Mouse (Mus musculus) liver, postnatal 0 days (tissue): ENCODE data around the gene Cdc42bpa. TPM values are rescaled to one million over a fixed set of nuclear protein-coding genes. Genes with fewer than 3 reads are reported as not detected.

Experiments
- ATAC-seq: fragments of 200-750 bp; cut with Nextera tagmentation; 2 replicates; pipeline ENCODE4 v1.8.0; 2017; ENCODE audit warnings: mild to moderate bottlenecking, moderate library complexity
- DNase-seq: peaks from one replicate; pipeline ENCODE4 v3.0.0-alpha.2; 2016
- H3K27ac ChIP-seq: fragments of 300-500 bp; sonication (generic); 2 replicates; pipeline ENCODE4 v1.5.1; 2014; ENCODE audit warnings: antibody characterized with exemption, moderate library complexity, mild to moderate bottlenecking, low read depth
- H3K27me3 ChIP-seq: fragments of 300-500 bp; sonication (generic); 2 replicates; pipeline ENCODE4 v1.6.1; 2014; ENCODE audit warnings: low read length, control low read depth, mixed read lengths; ENCODE audit not compliant: insufficient read depth
- H3K36me3 ChIP-seq: fragments of 300-500 bp; sonication (generic); replicated peaks from 2 replicates; pipeline ENCODE4 v1.6.1; 2014; ENCODE audit warnings: mild to moderate bottlenecking, control low read depth, low read length, moderate library complexity, mixed read lengths; ENCODE audit not compliant: insufficient read depth
- H3K4me1 ChIP-seq: fragments of 300-500 bp; sonication (generic); 2 replicates; pipeline ENCODE4 v1.6.1; 2014; ENCODE audit warnings: antibody characterized with exemption, mild to moderate bottlenecking, control low read depth; ENCODE audit not compliant: insufficient read depth
- H3K4me2 ChIP-seq: fragments of 300-500 bp; sonication (generic); 2 replicates; pipeline ENCODE4 v1.6.1; 2014; ENCODE audit warnings: low read depth, mild to moderate bottlenecking, low read length, moderate library complexity, mixed read lengths
- H3K4me3 ChIP-seq: fragments of 300-500 bp; sonication (generic); 2 replicates; pipeline ENCODE4 v1.5.1; 2014; ENCODE audit warnings: low read depth, low read length
- H3K9ac ChIP-seq: fragments of 300-500 bp; sonication (generic); replicated peaks from 2 replicates; pipeline ENCODE4 v1.6.1; 2014; ENCODE audit warnings: mild to moderate bottlenecking, moderate library complexity
- H3K9me3 ChIP-seq: fragments of 300-500 bp; sonication (generic); 2 replicates; pipeline ENCODE4 v1.6.1; 2016; ENCODE audit warnings: mild to moderate bottlenecking, control low read depth, low read length, mixed read lengths
- CTCF ChIP-seq: sonication (generic); IDR thresholded peaks from 2 replicates; pipeline ENCODE4 v1.5.1; 2016; ENCODE audit warnings: antibody characterized with exemption, low read depth
- EP300 ChIP-seq: IDR thresholded peaks from 2 replicates; pipeline ENCODE4 v1.6.1; 2016; ENCODE audit warnings: antibody characterized with exemption, low read depth, mild to moderate bottlenecking
- WGBS: fragments of 180-500 bp; shearing (Covaris S2); extraction: QIAGEN DNeasy Blood & Tissue Kit; methylation state at CpG from one replicate; pipeline ENCODE4 v1.1.7; 2014; ENCODE audit not compliant: insufficient replicate concordance; 5-methylcytosine and 5-hydroxymethylcytosine counted together
- polyA plus RNA-seq: library from polyadenylated mRNA; unstranded; fragments of >200 nt; fragmentation: Nextera tagmentation; extraction: Ambion mirVana; gene quantifications from 2 replicates; pipeline ENCODE4 v1.2.1, GENCODE M21; 2015

Gene Cdc42bpa
- polyA plus RNA-seq, 1 experiment from 2014 or later: 3.5 TPM

GRCm38 (mm10) chr1:180132187-180132586 is 171.9 kb downstream of the Cdc42bpa start:
- Histone ChIP-seq H3K27ac (no peak overlapping the region), H3K4me1 (no peaks in the 10 kb centered on the region), H3K27me3 (no peaks in the 10 kb centered on the region), H3K4me2 (no peak overlapping the region), H3K9ac (no peak overlapping the region), H3K36me3 (0 out of 2 replicates have a peak, but pooled peaks cover 2% of the 10 kb centered on the region), H3K4me3 (no peak overlapping the region), H3K9me3 (no peaks in the 10 kb centered on the region)
- WGBS: 46% methylated on average over 4 of the region's 4 CpGs
- TF ChIP-seq CTCF: no peak
- TF ChIP-seq EP300: no peak
- DNase-seq (no peak), ATAC-seq (no peak)

- H3K27me3 ChIP-seq: no peaks in the 10 kb centered on the region
- no peaks in the 10 kb centered on the region for H3K4me1 ChIP-seq
- WGBS: 87% methylated on average over 4 of the region's 4 CpGs
- H3K9ac ChIP-seq: no peak overlapping the region
- peaks cover 15% of the 10 kb centered on the region for H3K36me3 ChIP-seq
- H3K27ac ChIP-seq: no peak overlapping the region
- no peak overlapping the region for H3K4me3 ChIP-seq
- H3K9me3 ChIP-seq: no peaks in the 10 kb centered on the region
- TF ChIP-seq CTCF (no peak), EP300 (no peak)
- no peak overlapping the region for H3K4me2 ChIP-seq
- DNase-seq (no peak), ATAC-seq (no peak)
Measured at GRCm38 (mm10) chr1:180139158-180139557, 178.9 kb downstream of the Cdc42bpa start.

- WGBS: 94% methylated on average over 2 of the region's 2 CpGs
- Histone ChIP-seq H3K9ac (no peak overlapping the region), H3K4me2 (no peak overlapping the region), H3K36me3 (peaks cover 15% of the 10 kb centered on the region), H3K4me1 (no peaks in the 10 kb centered on the region), H3K4me3 (no peak overlapping the region), H3K27ac (no peak overlapping the region), H3K9me3 (no peaks in the 10 kb centered on the region), H3K27me3 (no peaks in the 10 kb centered on the region)
- ATAC-seq: no peak
- TF ChIP-seq CTCF (peak; percentile 23), EP300 (no peak)
- no peak for DNase-seq
Measured at GRCm38 (mm10) chr1:180140970-180141369, 180.7 kb downstream of the Cdc42bpa start.

- peaks cover 11% of the 10 kb centered on the region; the same call in 1 of the 2 replicates for H3K4me1 ChIP-seq
- H3K27me3 ChIP-seq: no peaks in the 10 kb centered on the region
- peak overlapping the region; percentile 20 for H3K4me3 ChIP-seq
- H3K27ac ChIP-seq: peak overlapping the region; percentile 92
- no peaks in the 10 kb centered on the region for H3K9me3 ChIP-seq
- H3K4me2 ChIP-seq: peak overlapping the region; percentile 52
- TF ChIP-seq EP300: no peak
- TF ChIP-seq CTCF: no peak
- DNase-seq (peak; percentile 37), ATAC-seq (peak; percentile 93)
- 57% methylated on average over 4 of the region's 4 CpGs for WGBS
- H3K9ac ChIP-seq: peak overlapping the region; percentile 44; the same call in 1 of the 2 replicates
- H3K36me3 ChIP-seq: peaks cover 14% of the 10 kb centered on the region
Measured at GRCm38 (mm10) chr1:180148036-180148435, 187.8 kb downstream of the Cdc42bpa start.

GRCm38 (mm10) chr1:180148563-180148962 is 188.3 kb downstream of the Cdc42bpa start:
- peak overlapping the region; percentile 9; the same call in 1 of the 2 replicates for H3K4me3 ChIP-seq
- H3K27ac ChIP-seq: peak overlapping the region; percentile 92
- peak overlapping the region; percentile 52 for H3K4me2 ChIP-seq
- no peak for TF ChIP-seq CTCF
- TF ChIP-seq EP300: peak; percentile 91
- no peaks in the 10 kb centered on the region for H3K27me3 ChIP-seq
- peaks cover 14% of the 10 kb centered on the region for H3K36me3 ChIP-seq
- DNase-seq: no peak
- ATAC-seq: peak; percentile 97
- H3K9ac ChIP-seq: peak overlapping the region; percentile 44; the same call in 1 of the 2 replicates
- H3K9me3 ChIP-seq: no peaks in the 10 kb centered on the region
- peaks cover 11% of the 10 kb centered on the region; the same call in 1 of the 2 replicates for H3K4me1 ChIP-seq
- WGBS: 61% methylated on average over 4 of the region's 4 CpGs

- 82% methylated on average over 8 of the region's 8 CpGs for WGBS
- peaks cover 11% of the 10 kb centered on the region; the same call in 1 of the 2 replicates for H3K4me1 ChIP-seq
- no peak overlapping the region for H3K4me3 ChIP-seq
- no peak overlapping the region for H3K9ac ChIP-seq
- H3K4me2 ChIP-seq: no peak overlapping the region
- ATAC-seq: no peak
- peaks cover 14% of the 10 kb centered on the region for H3K36me3 ChIP-seq
- no peaks in the 10 kb centered on the region for H3K9me3 ChIP-seq
- DNase-seq: no peak
- no peaks in the 10 kb centered on the region for H3K27me3 ChIP-seq
- H3K27ac ChIP-seq: no peak overlapping the region
- TF ChIP-seq EP300 (no peak), CTCF (0 out of 2 replicates have a peak, but pooled peaks have one; percentile 32)
Measured at GRCm38 (mm10) chr1:180151191-180151590, 190.9 kb downstream of the Cdc42bpa start.

- no peaks in the 10 kb centered on the region for H3K4me1 ChIP-seq
- TF ChIP-seq EP300 (no peak), CTCF (no peak)
- no peaks in the 10 kb centered on the region for H3K27me3 ChIP-seq
- H3K36me3 ChIP-seq: no peaks in the 10 kb centered on the region
- ATAC-seq: no peak
- DNase-seq: peak; percentile 9
- WGBS: 44% methylated on average over 2 of the region's 2 CpGs
- H3K4me2 ChIP-seq: no peak overlapping the region
- no peaks in the 10 kb centered on the region for H3K9me3 ChIP-seq
- no peak overlapping the region for H3K27ac ChIP-seq
- H3K9ac ChIP-seq: no peak overlapping the region
- H3K4me3 ChIP-seq: no peak overlapping the region
Measured at GRCm38 (mm10) chr1:180158648-180159047, 198.4 kb downstream of the Cdc42bpa start.
